Mouse (Mus musculus): Measurements from ENCODE around the gene Larp6.

GRCm38 (mm10) chr9:60672568-60672967 lies 40.2 kb upstream of the Larp6 start:
- TF ChIP-seq POLR2A (IDR thresholded peaks at IDR 0.05; ENCODE audit: borderline replicate concordance, extremely low read depth, insufficient read depth, insufficient read length, poor library complexity, severe bottlenecking) (no peak), CTCF (IDR thresholded peaks at IDR 0.05; ENCODE audit: borderline replicate concordance, extremely low read depth, insufficient read depth, insufficient read length) (no peak)

Measured in brain, embryonic 14.5 days (tissue).